Mouse (Mus musculus) spleen, embryonic (tissue): Measurements from ENCODE around the gene Scimp.

Source experiments
- CTCF ChIA-PET: fragments of 350-600 bp; sonication (Branson Sonifier 250); formaldehyde crosslinking; loops from one replicate; lab custom pipeline; 2022; lab: Charles Lee

Gene Scimp

DNA sequence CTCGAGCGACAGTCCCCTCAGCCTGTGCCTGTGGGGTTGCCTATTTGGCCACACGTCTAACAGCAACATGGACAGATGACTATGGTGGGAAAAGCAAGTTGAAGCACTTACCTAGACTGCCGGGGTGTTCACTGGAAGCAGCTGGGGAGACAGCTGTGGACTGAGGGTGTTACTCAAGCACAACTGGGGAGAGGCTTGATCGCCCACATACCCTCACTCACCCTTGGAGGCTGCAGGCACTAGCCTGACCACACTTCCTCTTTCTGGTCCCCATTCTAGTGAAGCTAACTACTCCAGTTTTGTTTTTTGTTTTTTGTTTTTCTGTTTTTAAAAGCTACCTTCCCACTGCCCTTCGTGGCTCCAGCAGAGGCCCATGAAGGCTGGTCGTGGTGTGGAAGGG lies at the start of gene Scimp:
Gene Scimp, minus strand, starts transcription at position 222 of the 400 bp plus-strand sequence.
- CTCF ChIA-PET = no interaction called here

DNA sequence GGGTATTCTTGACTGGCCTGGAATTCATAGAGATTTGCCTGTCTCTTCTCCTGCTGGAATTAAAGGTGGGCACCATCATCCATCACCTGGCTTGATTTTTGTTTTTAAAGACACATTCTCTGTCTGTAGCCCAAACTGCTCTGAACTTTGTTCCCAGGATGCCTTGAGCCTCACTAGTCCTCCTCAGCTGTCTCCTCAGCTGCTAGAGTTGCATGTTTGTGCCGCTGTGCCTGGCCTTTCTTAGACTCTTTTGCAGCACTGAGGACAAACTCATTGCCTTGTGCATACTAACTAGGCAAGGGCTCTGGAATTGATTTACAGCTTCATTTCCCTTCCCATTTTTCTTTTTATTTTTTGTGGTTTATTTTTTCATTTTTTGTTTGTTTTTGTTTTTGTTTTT lies 48.0 kb upstream of the Scimp start:
- CTCF ChIA-PET = no interaction called here

DNA sequence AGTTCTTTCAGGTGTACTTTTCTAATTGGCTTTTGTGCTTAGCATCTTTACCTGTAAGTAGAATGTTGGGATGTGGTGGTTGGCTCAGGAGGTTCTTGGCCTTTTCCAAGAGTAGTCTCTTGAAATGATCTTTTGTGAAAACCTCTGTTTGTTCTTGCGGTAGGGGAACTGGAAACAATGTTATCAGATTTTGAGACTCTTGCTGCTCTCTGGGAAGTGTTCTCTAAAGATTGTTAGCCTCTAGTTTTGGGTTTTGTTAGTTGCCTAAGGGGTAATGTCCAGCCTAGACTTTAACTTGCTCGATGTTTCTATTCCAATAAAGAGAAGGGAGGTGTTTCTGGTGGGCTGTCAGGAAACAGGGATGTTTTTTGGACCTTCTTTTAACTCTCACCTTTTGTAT lies 33.6 kb upstream of the Scimp start:
- CTCF ChIA-PET = interaction anchor here (0.7 kb wide), 1 partner anchor 114 kb away, joined by 4 read pairs; no protein-coding TSS in a partner anchor

DNA sequence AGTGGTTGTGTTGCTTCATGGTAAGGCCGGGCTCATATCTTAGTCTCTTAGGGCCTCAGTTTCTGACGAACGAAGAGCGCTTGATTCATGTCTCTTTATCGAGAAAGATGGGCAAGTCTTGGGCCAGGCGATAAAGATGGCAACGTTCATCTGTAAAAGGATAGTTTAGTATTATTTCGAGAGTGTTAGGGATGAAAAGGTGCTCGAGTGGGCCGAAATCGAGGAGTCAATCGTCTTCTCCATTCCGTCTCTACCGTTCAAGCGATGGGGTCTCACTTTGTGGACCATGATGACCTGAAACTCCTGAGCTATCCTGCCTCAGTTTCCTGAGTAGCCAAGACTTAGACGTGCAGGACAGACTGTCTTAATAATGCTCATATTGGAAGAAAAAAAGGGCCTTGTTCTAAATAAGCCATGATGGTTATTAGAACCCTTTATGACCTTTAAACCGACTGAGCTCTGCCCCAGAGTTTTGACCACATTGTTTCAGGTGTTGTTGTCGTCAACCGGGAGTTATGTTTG lies 33.1 kb upstream of the Scimp start:
- CTCF ChIA-PET = interaction anchor here (0.7 kb wide), 1 partner anchor 114 kb away, joined by 4 read pairs; no protein-coding TSS in a partner anchor

DNA sequence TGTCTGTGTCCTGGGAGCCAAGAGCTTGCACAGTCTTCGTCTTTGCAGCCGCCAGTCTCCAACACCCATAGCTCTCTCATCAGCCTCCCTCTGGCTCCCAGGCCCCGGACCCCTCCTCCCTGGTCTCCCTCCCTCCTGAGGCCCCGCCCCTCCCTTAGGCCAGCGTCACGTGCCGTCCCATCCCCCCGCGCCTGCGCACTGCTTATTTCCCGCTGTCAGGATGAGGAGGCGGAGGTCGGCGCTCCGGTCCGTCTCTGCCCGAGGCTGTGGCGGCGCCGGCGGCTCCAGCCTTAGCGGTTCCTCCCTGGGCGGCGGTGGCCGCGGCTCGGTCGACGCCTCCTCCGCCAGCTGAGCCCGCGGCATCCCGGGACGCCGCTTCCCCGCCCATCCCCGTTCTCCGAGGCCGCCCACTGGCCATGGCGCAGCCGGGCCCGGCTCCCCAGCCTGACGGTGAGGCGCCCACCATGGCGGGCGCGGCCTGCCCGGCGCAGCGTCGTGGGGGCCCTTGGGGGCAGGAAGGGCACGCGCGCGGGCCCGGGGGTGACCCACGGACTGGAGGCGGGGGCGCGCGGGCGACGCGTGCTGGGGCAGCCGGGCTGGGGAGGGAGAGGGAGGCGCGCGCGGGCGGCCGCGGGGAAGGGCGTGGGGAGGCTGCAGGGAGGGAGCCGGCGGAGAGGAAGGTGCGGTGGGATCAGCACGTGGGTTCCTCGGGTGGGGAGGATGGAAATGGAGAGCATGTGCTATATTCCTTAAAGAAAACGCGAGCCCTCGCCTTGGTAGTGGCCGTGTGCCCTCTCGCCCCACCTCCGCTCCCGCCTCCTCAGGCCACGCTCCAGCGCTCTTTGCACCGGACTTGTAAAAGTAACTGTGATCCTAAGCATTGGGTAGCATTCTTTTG lies 32.4 kb upstream of the Scimp start, which contains the start of gene Rabep1:
Gene Rabep1, plus strand, starts transcription at position 220 of the 898 bp plus-strand sequence.
- CTCF ChIA-PET = interaction anchor here (0.6 kb wide), 1 partner anchor 49 kb away, joined by 6 read pairs; no protein-coding TSS in a partner anchor

DNA sequence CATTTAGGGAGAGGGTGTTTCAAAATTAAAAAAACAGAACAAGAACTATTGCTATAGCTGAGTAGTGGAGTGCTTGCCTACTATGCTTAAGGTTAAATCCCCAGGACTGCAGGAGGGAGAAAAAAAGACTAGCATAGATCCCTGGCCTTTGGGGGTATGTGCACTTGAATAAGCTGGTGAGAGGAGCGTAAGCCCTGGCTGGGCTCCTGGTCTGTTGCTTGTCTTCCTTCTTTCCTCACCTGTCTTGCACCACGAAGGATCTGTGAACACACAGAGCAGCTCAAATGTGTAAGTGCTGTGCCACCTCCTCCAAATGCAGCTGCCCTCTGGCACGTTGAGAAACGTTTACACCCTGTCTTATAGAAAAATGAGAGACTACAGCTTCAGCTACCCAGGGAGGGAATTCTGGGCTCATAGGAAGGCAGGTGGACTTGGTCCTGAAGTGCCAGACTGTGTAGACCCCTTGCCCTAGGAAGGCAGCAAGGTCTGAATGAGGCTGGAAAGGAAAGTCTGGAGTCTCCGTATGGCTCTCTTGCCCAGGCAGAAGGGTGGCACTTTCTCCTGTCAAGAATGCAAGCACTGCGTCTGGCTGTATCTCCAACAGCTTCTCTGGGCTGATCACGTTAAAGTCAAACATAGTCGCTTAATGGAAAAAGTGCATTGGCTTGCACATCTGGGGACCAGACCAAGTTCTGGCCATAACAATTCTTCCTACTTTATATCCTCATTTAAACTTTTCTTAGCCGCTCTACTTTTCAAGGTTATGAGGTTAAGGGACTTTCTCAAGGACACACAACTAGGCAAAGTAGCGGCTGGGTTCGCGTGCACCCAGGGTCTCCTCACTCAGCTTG lies 31.5 kb upstream of the Scimp start:
- CTCF ChIA-PET = interaction anchor here (0.6 kb wide), 1 partner anchor 48 kb away, joined by 6 read pairs; no protein-coding TSS in a partner anchor

DNA sequence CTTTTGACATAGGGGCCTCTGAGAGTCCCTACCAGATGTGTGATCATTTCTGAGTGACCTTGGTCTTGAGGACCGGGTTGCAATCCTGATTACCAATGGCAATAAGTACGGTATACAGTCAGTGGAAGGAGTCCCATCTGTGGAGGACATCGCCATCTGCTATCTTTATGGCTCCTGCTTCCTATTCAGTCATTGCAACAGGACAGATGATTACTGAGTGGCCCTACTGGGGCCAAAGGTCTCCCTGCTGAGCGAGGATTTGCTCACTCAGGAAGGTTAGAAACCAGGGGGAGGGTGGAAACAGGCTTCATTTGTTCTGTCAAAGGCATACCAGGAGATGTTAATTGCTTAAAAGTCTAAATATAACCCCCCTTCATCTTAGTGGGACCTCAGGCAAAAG lies 30.6 kb upstream of the Scimp start:
- CTCF ChIA-PET = no interaction called here

DNA sequence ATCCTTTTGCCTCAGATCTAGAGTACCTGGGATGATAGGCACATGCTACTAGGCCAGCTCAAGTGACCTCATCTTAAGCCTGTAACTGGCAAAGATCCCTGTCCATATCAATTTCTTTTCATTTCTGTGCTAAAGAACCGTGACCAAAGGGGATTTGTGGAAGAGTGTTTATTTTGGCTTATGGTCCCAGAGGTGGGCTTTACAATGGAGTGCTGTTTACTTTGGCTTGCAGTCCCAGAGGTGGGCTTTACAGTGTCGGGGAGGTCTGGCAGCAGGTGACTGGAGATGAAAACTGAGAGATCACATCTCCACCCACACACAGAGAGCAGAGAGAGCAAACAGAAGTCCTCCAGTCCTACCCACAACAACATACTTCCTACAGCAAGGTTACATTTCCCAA lies 26.2 kb upstream of the Scimp start:
- CTCF ChIA-PET = no interaction called here

DNA sequence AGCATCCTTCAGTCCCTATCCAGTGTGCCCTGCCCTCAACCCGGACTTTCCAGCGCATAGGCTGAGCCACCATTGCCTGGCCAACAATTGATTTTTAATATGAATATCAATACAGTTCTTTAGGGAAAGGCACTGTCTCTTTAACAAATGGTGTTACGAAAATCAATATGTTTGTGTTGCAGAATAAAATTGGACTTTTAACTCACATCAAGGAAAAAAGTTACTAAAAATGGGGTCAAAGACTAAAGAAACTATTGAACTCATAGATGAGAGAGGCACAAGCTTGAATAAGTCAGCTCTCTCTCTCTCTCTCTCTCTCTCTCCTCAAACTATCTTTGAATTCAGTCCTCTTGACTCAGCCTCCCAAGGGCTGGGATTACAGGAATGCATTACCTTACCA lies 24.6 kb upstream of the Scimp start:
- CTCF ChIA-PET = no interaction called here

DNA sequence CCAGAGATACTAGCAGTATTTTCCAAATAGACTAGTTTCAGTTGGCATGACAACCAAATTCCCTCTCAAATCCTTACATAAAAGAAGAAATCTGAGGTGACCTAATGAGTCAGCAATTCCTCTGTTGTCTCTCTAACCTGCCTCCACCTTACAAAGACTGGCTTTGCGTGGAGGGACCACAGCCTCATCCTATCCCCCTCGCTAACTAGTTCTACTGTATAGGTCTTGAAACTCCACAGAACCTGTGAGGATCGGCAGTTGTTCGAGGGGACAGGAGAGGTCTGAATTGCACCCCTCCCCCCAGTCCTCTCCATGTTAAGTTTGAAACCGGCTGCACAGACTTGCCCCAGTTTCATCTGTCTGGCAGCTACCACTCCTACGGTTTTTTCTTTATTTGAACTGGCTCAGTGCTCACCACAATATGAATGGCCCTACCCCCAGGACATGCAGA lies 23.0 kb upstream of the Scimp start:
- CTCF ChIA-PET = no interaction called here

DNA sequence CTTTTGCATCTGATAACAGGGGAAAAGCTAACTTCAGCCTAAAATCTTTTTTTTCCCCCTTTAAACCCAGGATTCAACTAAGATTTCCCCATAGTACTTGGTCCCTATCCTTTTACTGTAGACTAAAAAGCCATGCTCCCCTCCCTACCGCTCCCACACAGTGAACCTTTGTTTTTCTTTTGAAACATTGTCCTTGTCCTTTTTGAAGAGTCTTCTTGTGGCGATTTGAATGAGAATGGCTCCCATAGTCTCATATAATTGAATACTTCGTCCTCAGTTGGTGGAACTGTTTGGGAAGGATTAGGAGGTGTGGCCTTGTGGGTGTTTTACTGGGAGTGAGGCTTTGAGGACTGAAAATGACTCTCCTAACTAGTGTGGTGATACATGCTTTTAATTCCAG lies 21.4 kb upstream of the Scimp start:
- CTCF ChIA-PET = no interaction called here

DNA sequence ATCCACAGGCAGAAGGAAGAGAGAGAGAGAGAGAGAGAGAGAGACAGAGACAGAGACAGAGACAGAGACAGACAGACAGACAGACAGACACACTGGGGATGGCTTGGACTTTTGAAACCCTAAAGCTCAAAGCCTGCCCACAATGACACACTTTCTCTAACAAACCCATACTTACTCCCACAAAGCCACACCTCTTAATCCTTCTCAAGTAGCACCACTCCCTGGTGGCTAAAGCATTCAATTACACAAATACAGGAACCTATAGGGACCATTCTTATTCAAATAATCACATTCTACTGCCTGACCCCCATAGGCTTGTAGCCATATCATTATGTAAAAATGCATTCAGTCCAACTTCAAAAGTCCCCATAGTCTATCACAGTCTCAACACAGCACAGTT lies 21.0 kb upstream of the Scimp start:
- CTCF ChIA-PET = no interaction called here

DNA sequence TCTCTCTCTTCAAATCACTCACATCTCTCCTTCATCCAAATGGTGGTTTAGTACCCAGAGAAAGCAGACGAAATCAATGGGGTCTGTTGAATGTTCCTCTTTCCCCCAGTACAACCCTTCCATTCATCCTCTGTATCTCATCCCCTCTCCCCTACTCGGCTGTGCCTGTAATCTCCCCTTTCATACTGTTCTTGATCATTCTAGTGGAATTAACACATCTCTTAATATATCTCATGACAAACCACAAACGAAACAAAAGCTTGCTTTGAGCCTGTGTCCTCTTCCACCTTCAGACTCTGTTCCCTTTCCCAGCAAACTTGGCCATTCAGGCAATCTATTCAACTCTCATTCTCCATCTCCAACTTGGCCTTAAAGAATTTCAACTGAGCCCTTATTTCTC lies 18.8 kb upstream of the Scimp start:
- CTCF ChIA-PET = no interaction called here

DNA sequence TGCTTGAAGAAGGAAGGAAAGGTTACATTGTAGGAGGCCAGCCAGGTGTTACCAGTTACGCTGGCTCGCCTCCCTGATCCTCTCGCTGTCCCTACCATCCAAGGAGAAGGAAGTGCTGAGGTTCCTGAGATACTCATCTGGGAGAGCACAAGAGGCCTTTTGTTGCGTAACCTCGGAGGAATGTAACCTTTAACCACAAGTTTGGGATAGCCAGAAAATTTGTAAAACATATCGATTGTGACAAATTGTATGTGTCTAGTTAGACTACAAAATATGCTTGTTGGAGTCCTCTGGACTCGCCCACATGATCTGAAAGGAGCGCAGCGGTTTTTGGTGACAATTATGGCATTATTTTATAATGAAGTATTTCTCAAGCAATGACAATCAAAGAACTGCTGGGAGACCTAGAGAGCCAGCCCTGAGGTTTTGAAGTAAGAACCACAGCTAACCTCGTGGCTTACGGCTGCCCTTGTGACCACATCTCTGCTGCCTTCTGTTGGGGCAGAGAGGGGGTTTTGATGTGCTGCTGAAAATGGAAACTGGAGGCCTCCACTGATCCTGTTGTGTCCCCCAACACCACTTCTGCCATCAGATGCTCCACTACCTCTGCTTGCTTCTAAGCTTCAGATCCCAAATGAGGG lies 16.7 kb upstream of the Scimp start:
- CTCF ChIA-PET = no interaction called here

DNA sequence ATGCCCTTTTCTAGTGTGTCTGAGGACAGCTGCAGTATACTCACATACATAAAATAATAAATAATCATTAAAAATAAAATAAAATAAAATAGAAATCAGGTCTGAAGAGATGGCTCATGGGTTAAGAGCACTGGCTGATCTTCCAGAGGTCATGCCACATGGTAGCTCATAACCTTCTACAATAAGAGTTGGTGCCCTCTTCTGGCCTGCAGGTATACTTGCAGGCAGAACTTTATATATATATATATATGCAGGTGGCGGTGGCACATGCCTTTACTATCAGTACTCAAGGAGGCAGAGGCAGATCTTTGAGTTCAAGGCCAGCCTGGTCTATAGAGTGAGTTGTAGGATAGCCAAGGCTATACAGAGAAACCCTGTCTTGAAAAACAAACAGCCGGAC lies 13.8 kb upstream of the Scimp start:
- CTCF ChIA-PET = interaction anchor here (0.6 to 0.7 kb wide), 2 partner anchors 83 to 1862 kb away, joined by 3 to 4 read pairs; no protein-coding TSS in a partner anchor

DNA sequence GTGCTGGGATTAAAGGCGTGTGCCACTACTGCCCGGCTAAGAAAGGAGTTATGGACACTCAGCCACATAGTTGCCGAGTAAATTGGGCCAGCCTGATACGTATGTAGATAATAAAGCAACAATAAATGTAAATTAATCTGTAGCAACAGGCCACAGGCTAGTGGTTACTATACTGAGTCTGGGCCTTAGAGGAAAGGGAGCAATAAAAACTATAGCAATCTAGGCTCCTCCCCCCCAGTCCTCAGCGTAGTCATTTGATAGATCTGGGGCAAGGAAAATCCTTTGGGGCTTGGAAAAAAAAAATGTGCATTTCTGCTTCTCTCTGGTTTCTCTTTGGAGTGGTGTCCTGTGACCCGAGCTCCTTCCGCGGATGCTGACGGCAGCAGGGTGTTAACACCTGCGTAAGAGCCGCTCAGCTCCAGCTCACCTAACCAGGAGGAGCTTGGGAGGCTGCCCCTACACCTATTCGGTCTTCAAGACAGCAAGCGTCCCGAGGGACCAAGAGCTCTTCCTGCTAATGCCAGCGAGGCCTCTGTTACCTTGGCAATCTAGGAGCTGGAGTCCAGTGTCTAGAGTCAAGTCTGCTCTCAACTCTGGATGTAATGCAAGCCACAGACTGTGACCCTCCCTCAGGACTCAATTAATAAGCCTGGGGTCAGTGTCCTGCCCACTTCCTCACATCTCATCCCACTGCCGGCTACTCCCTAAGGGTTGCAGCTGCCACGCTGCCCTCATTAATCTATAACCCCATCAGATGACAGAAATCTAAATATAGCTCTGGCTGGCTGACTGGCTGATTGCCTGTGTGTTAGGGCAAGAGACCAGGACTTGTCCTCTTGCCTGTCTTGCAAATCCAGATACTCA lies 9.6 kb upstream of the Scimp start:
- CTCF ChIA-PET = interaction anchor here (1.0 kb wide), 1 partner anchor 62 kb away, joined by 3 read pairs; no protein-coding TSS in a partner anchor

DNA sequence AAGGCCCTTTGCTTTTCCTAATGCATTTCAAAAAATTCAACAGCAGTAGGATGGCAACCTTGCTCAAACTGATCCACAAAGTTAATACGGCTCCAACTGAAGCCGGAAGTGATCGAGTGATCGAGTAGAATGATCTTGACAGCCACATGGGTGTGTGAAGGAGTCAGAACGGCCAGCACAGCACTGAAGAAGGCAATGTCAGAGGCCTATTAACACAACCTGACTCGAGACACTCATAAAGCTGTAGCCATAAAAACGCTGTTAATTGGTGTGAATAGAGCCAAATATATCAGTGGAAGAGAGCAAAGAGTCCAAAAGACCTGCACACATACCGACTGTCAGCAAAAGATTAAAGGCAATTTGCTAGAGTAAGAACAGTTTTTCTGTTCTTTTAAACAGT lies 7.7 kb upstream of the Scimp start:
- CTCF ChIA-PET = no interaction called here

DNA sequence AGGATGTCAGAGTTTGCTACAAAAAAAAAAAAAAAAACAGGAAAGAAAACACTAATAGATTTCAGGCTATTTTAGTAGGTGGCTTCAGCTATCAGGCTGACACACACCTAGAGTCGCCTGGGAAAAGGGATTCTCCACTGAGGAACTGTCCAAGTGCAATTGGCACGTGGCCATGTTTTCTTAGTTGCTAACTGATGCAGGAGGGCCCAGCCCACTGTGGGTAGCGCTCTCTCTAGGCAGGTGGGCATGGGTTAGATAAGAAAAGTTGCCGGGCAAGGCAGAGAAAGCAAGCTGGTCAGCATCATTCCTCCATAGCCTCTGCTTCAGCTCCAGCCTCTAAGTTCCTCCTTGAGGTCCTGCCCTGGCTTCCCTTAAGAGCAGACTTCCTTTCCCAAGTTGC lies 4.4 kb upstream of the Scimp start:
- CTCF ChIA-PET = interaction anchor here (0.6 to 0.8 kb wide), 3 partner anchors 39 to 284 kb away, joined by 3 to 5 read pairs (median 4); no protein-coding TSS in a partner anchor

DNA sequence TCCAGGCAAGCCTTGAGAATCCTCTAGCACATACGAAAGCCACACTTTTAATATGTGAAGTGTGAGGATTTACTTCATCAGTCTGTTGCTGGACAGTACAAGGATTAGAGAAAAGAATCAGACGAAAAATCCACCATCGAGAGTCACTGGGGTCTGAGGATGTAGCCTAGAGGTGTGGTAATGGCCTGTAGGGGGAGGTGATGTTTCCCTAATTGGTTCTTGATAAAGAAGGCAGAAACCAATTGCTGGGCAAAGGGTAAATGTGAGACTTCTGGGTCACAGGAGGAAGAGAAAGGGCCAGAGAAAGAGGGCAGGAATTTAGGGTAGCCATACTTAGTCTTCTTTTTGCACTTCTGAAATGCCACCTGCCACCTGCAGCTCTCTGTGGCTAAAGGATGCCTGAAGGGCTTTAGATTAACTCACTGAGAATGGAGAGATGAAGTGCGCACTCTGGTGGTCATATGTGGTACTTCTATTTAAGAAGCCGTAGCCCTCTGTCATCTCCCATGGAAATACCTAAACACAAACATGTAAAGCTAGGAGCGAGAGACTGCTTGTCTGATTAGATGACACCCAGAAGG lies 3.2 kb upstream of the Scimp start:
- CTCF ChIA-PET = interaction anchor here (0.9 to 2.0 kb wide), 4 partner anchors 27 to 162 kb away, joined by 3 to 16 read pairs (median 6); no protein-coding TSS in a partner anchor
